In the genomic region with DNA sequence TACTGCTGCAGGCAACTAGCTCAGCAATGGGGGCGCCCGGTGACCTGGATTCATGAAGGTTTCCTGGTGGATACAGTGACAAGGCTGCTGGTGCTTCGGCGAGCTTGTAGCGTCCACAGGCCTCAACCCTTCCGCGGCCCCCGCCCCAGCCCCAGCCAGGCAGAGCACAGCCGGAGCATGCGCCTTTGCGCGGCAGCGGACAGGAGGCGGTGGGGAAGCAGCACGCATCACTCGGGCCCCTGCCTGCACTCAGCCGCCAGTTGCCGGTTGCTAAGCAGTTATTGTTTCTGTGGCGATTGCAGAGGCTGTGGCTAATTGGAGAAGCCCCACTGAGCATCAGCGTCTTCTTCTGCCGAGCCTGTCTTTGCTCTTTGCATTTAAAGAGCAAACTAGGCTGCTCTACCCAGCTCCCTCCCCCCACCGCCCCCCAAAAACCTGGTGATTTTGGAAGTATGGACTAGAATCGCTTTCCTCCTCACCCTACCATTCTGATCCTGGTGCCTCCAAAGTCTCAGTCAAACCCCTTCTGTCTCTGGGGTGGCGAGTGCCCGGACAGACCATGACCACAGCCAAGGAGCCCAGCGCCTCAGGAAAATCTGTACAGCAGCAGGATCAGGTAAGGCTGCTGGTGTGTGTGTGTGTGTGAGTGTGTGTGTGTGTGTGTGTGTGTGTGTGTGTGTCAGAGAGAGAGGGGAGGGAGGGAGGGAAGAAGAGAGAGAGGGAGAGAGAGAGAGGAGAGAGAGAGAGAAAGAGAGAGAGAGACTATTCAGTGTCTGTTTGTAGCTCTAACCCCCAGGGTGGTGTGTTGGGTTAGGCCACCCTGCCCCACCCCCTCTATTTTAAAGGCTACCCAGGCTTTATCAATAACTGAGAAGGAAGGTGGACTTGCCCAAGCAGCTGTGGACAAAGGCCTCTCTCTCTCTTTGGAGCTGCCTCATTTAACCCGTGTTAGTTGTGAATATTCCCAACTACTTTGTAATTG, we compare ENCODE assay signal across 9 mouse cellular contexts.
A peak's percentile ranks its signal among the peaks of the same experiment; 100 is the strongest.
DNase-seq lines count a peak whose midpoint lies in the region; ATAC-seq lines count a peak whose summit lies in the region.
"Had no signal": no experiment of that assay in that cellular context is flagged by ENCODE, and none has a peak within 500 bp of the region (broad histone marks: within the 10 kb centered on the region; RNA-seq: fewer than 3 reads in every experiment).

No protein-coding gene starts in this region.

- WGBS in kidney, embryonic 16.5 days, result 9% methylated on average over 27 of the region's 27 CpGs
- 6% methylated on average over 27 of the region's 27 CpGs for WGBS in hindbrain, embryonic 10.5 days

- peak; percentile 75 for ATAC-seq in kidney, embryonic 16.5 days (ENCODE audit: low FRiP score, low TSS enrichment)
- ATAC-seq: Patski had no signal

- no peaks in the 10 kb centered on the region for H3K36me3 ChIP-seq in kidney, embryonic 16.5 days (ENCODE audit: insufficient read depth, low read length)
- no peaks in the 10 kb centered on the region for H3K36me3 ChIP-seq in hindbrain, embryonic 10.5 days

- DNase-seq in kidney, adult 9 months, result no peak
- DNase-seq in cerebellum, postnatal 4 days (ENCODE audit: low spot score in 2 of 2), result peak; percentile 59 to 71
- DNase-seq in hindbrain, embryonic 10.5 days (ENCODE audit: low spot score), result peak; percentile 83
- peak; percentile 79 to 86 for DNase-seq in left cerebral cortex, postnatal 36 days (ENCODE audit: low spot score in 2 of 2)
- peak; percentile 23 for DNase-seq in retina, postnatal 7 days (ENCODE audit: low read depth, low spot score)
- DNase-seq in thymus, postnatal 36 days, result no peak
- DNase-seq in adrenal gland, adult 18-20 months (ENCODE audit: low spot score in 2 of 2), result no peak

- intact Hi-C loops in left cerebral cortex, postnatal 36 days (cut with DNase I), result loop anchor here (5.0 kb wide), 1 partner anchor 185 kb away; no protein-coding TSS in a partner anchor

- H3K27ac ChIP-seq in kidney, embryonic 16.5 days (ENCODE audit: low read length), result no peak overlapping the region
- peak overlapping the region; percentile 88 for H3K27ac ChIP-seq in hindbrain, embryonic 10.5 days

- H3K9me3 ChIP-seq in kidney, embryonic 16.5 days (ENCODE audit: low read length), result no peaks in the 10 kb centered on the region
- H3K9me3 ChIP-seq in hindbrain, embryonic 10.5 days, result no peaks in the 10 kb centered on the region

- peak overlapping the region; percentile 25 for H3K4me3 ChIP-seq in kidney, embryonic 16.5 days (ENCODE audit: low read length)
- H3K4me3 ChIP-seq in hindbrain, embryonic 10.5 days, result peak overlapping the region; percentile 48

- H3K4me1 ChIP-seq in kidney, embryonic 16.5 days (ENCODE audit: insufficient read depth, low read length), result no peaks in the 10 kb centered on the region
- H3K4me1 ChIP-seq in hindbrain, embryonic 10.5 days (replicated peaks), result peaks cover 22% of the 10 kb centered on the region

- no peaks in the 10 kb centered on the region for H3K27me3 ChIP-seq in kidney, embryonic 16.5 days (ENCODE audit: insufficient read depth, low read length)
- no peaks in the 10 kb centered on the region for H3K27me3 ChIP-seq in hindbrain, embryonic 10.5 days (ENCODE audit: insufficient read depth, poor library complexity, severe bottlenecking)
- H3K27me3 ChIP-seq: Patski had no signal

- H3K9ac ChIP-seq in kidney, embryonic 16.5 days (replicated peaks; ENCODE audit: low read length), result peak overlapping the region; percentile 50; the same call in 1 of the 2 replicates

- H3K4me2 ChIP-seq in kidney, embryonic 16.5 days (replicated peaks; ENCODE audit: low read depth, low read length), result peak overlapping the region; percentile 42

Comparison
In these comparisons a context has a peak if more than half of its experiments do, and no peak if none do; other contexts are left out.
1. DNase-seq: peak in cerebellum, postnatal 4 days (2 of 2), hindbrain, embryonic 10.5 days (single experiment), left cerebral cortex, postnatal 36 days (2 of 2) and retina, postnatal 7 days (single experiment); none in kidney, adult 9 months (single experiment), thymus, postnatal 36 days (0 of 2) and adrenal gland, adult 18-20 months (0 of 2).